Mouse (Mus musculus) limb, embryonic 13.5 days (tissue): ENCODE measurements around the gene Ripor3. TPM values are rescaled to one million over a fixed set of nuclear protein-coding genes. Genes with fewer than 3 reads are reported as not detected.

Experiments used
- ATAC-seq: fragments of 200-750 bp; cut with Nextera tagmentation; 2 replicates; pipeline ENCODE4 v1.8.0; 2017; ENCODE audit warnings: low read depth, moderate number of reproducible peaks, moderate TSS enrichment; ENCODE audit not compliant: low FRiP score
- H3K27ac ChIP-seq: fragments of 300-500 bp; sonication (generic); 2 replicates; pipeline ENCODE4 v1.5.1; 2015; ENCODE audit warnings: inconsistent platforms, mild to moderate bottlenecking, moderate library complexity
- H3K27me3 ChIP-seq: fragments of 300-500 bp; sonication (generic); 2 replicates; pipeline ENCODE4 v1.6.1; 2015; ENCODE audit warnings: mild to moderate bottlenecking, inconsistent platforms
- H3K36me3 ChIP-seq: fragments of 300-500 bp; sonication (generic); 2 replicates; pipeline ENCODE4 v1.6.1; 2015; ENCODE audit warnings: inconsistent platforms, mild to moderate bottlenecking, moderate library complexity
- H3K4me1 ChIP-seq: fragments of 300-500 bp; sonication (generic); 2 replicates; pipeline ENCODE4 v1.6.1; 2015; ENCODE audit warnings: inconsistent platforms
- H3K4me2 ChIP-seq: fragments of 300-500 bp; sonication (generic); replicated peaks from 2 replicates; pipeline ENCODE4 v1.6.1; 2015; ENCODE audit warnings: inconsistent platforms, mild to moderate bottlenecking, moderate library complexity
- H3K4me3 ChIP-seq: fragments of 300-500 bp; sonication (generic); 2 replicates; pipeline ENCODE4 v1.5.1; 2015; ENCODE audit warnings: moderate library complexity, mild to moderate bottlenecking, inconsistent platforms
- H3K9ac ChIP-seq: fragments of 300-500 bp; sonication (generic); 2 replicates; pipeline ENCODE4 v1.6.1; 2015; ENCODE audit warnings: mild to moderate bottlenecking, inconsistent platforms
- H3K9me3 ChIP-seq: fragments of 300-500 bp; sonication (generic); 2 replicates; pipeline ENCODE4 v1.6.1; 2016; ENCODE audit warnings: inconsistent platforms
- WGBS: fragments of 180-500 bp; shearing (Covaris S2); methylation state at CpG from one replicate; pipeline ENCODE4 v1.1.7; 2015; 5-methylcytosine and 5-hydroxymethylcytosine counted together
- polyA plus RNA-seq: library from polyadenylated mRNA; unstranded; fragments of >200 nt; fragmentation: Nextera tagmentation; extraction: Ambion mirVana; gene quantifications from 2 replicates; pipeline ENCODE4 v1.2.1, GENCODE M21; 2015

Gene Ripor3
- polyA plus RNA-seq, 1 experiment from 2014 or later = 2.6 TPM

GRCm38 (mm10) chr2:168046467-168046866, 36.0 kb upstream of the Ripor3 start:
- 74% methylated on average over 4 of the region's 4 CpGs for WGBS
- Histone ChIP-seq H3K9ac (no peak overlapping the region), H3K9me3 (no peaks in the 10 kb centered on the region), H3K27me3 (peaks cover 29% of the 10 kb centered on the region), H3K4me3 (no peak overlapping the region), H3K36me3 (no peaks in the 10 kb centered on the region), H3K4me1 (peaks cover 46% of the 10 kb centered on the region), H3K4me2 (peak overlapping the region; percentile 38; the same call in 1 of the 2 replicates), H3K27ac (peak overlapping the region; percentile 89)
- no peak for ATAC-seq

DNA sequence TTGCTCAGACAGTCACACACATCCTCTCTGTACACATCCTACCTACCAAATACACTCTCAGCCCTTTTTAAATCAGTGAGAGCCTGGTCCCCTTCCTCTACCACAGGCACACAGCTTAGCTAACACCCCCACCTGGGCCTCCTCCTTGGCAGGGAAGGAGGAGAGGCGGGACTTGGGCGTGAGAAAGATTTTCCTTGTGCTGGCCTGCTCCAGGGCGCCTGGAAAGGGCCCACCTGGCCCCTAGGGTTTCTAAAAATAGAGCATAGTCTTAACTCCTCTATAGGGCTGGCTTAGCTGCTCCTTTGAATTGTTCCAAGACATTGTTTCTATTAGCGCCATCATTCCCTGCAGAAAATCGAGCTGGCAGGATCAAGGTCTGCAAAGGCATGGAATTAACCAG, 35.4 kb upstream of the Ripor3 start:
- H3K4me1 ChIP-seq = peaks cover 45% of the 10 kb centered on the region
- H3K4me2 ChIP-seq = peak overlapping the region; percentile 38
- peak; percentile 88 for ATAC-seq

DNA sequence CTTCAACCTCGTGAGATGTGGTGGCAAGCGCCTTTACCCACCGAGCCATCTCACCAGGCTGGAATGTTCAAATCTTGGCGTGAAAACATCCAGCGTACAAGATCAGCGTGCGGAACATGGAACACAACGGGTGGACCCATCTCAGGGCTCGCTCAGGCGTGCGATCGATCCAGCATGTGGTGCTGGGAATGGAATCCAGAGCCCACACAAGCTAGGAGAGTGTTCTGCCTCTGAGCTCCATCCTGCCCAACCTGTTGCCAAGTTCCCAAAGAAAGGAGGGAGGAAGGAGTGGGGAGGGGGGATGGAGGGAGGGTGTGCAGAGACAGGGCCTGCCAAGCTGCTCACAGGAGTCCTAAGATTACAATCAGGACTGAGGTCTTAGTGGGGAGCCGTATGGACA, 34.9 kb upstream of the Ripor3 start:
- peak; percentile 75 for ATAC-seq
- WGBS = 66% methylated on average over 13 of the region's 13 CpGs
- H3K4me1 ChIP-seq = peaks cover 41% of the 10 kb centered on the region
- H3K9ac ChIP-seq = 0 out of 2 replicates have a peak overlapping the region, but pooled peaks have one; percentile 35
- no peaks in the 10 kb centered on the region for H3K9me3 ChIP-seq
- no peak overlapping the region for H3K4me3 ChIP-seq
- H3K4me2 ChIP-seq = peak overlapping the region; percentile 38
- H3K27me3 ChIP-seq = peaks cover 18% of the 10 kb centered on the region
- H3K36me3 ChIP-seq = no peaks in the 10 kb centered on the region
- H3K27ac ChIP-seq = peak overlapping the region; percentile 89

More for the DNA sequence above, 35.4 kb upstream of the Ripor3 start:
- Histone ChIP-seq H3K9ac (peak overlapping the region; percentile 35; the same call in 1 of the 2 replicates), H3K27ac (peak overlapping the region; percentile 89), H3K27me3 (peaks cover 22% of the 10 kb centered on the region), H3K4me3 (no peak overlapping the region), H3K36me3 (no peaks in the 10 kb centered on the region), H3K9me3 (no peaks in the 10 kb centered on the region)
- WGBS = 6% methylated on average over 5 of the region's 5 CpGs

GRCm38 (mm10) chr2:168044681-168045287, 34.4 kb upstream of the Ripor3 start:
- H3K36me3 ChIP-seq = no peaks in the 10 kb centered on the region
- no peak overlapping the region for H3K9ac ChIP-seq
- peaks cover 12% of the 10 kb centered on the region for H3K27me3 ChIP-seq
- H3K27ac ChIP-seq = peak overlapping the region; percentile 89; the same call in 1 of the 2 replicates
- no peak overlapping the region for H3K4me3 ChIP-seq
- peaks cover 35% of the 10 kb centered on the region for H3K4me1 ChIP-seq
- ATAC-seq = no peak
- H3K9me3 ChIP-seq = no peaks in the 10 kb centered on the region
- WGBS = 84% methylated on average over 10 of the region's 10 CpGs
- H3K4me2 ChIP-seq = 0 out of 2 replicates have a peak overlapping the region, but pooled peaks have one; percentile 38

GRCm38 (mm10) chr2:168042019-168042418, 31.6 kb upstream of the Ripor3 start:
- Histone ChIP-seq H3K9me3 (no peaks in the 10 kb centered on the region), H3K4me1 (peaks cover 28% of the 10 kb centered on the region), H3K27me3 (no peaks in the 10 kb centered on the region), H3K27ac (no peak overlapping the region), H3K9ac (no peak overlapping the region), H3K4me2 (no peak overlapping the region), H3K36me3 (no peaks in the 10 kb centered on the region), H3K4me3 (no peak overlapping the region)
- no peak for ATAC-seq
- WGBS = 87% methylated on average over 6 of the region's 6 CpGs

- Histone ChIP-seq H3K9me3 (no peaks in the 10 kb centered on the region), H3K4me2 (no peak overlapping the region), H3K9ac (no peak overlapping the region), H3K27ac (no peak overlapping the region), H3K36me3 (no peaks in the 10 kb centered on the region), H3K27me3 (no peaks in the 10 kb centered on the region), H3K4me3 (no peak overlapping the region), H3K4me1 (peaks cover 23% of the 10 kb centered on the region)
- WGBS = 57% methylated on average over 3 of the region's 3 CpGs
- ATAC-seq = no peak
These were observed 30.3 kb upstream of the Ripor3 start for GRCm38 (mm10) chr2:168040751-168041150.

GRCm38 (mm10) chr2:168037063-168037462, 26.6 kb upstream of the Ripor3 start:
- Histone ChIP-seq H3K27ac (no peak overlapping the region), H3K4me2 (no peak overlapping the region), H3K9ac (peak overlapping the region; percentile 25; the same call in 1 of the 2 replicates), H3K4me3 (no peak overlapping the region), H3K36me3 (no peaks in the 10 kb centered on the region), H3K9me3 (no peaks in the 10 kb centered on the region), H3K27me3 (no peaks in the 10 kb centered on the region), H3K4me1 (peaks cover 7% of the 10 kb centered on the region; the same call in 1 of the 2 replicates)
- WGBS = 27% methylated on average over 3 of the region's 3 CpGs
- no peak for ATAC-seq

- H3K9ac ChIP-seq = no peak overlapping the region
- no peak overlapping the region for H3K27ac ChIP-seq
- 90% methylated on average over 6 of the region's 6 CpGs for WGBS
- no peaks in the 10 kb centered on the region for H3K9me3 ChIP-seq
- no peaks in the 10 kb centered on the region for H3K27me3 ChIP-seq
- H3K36me3 ChIP-seq = no peaks in the 10 kb centered on the region
- peaks cover 7% of the 10 kb centered on the region; the same call in 1 of the 2 replicates for H3K4me1 ChIP-seq
- ATAC-seq = no peak
- H3K4me2 ChIP-seq = no peak overlapping the region
- no peak overlapping the region for H3K4me3 ChIP-seq
These were observed 25.5 kb upstream of the Ripor3 start for GRCm38 (mm10) chr2:168035907-168036306.

- Histone ChIP-seq H3K9ac (no peak overlapping the region), H3K36me3 (no peaks in the 10 kb centered on the region), H3K4me2 (no peak overlapping the region), H3K4me3 (no peak overlapping the region), H3K27me3 (no peaks in the 10 kb centered on the region), H3K4me1 (peaks cover 7% of the 10 kb centered on the region; the same call in 1 of the 2 replicates), H3K9me3 (peaks cover 3% of the 10 kb centered on the region; the same call in 1 of the 2 replicates), H3K27ac (no peak overlapping the region)
- no peak for ATAC-seq
- WGBS = 62% methylated on average over 10 of the region's 10 CpGs
These were observed 23.5 kb upstream of the Ripor3 start for GRCm38 (mm10) chr2:168033905-168034304.

GRCm38 (mm10) chr2:168031842-168032241, 21.4 kb upstream of the Ripor3 start:
- Histone ChIP-seq H3K4me3 (no peak overlapping the region), H3K27me3 (no peaks in the 10 kb centered on the region), H3K4me2 (no peak overlapping the region), H3K27ac (no peak overlapping the region), H3K9me3 (peaks cover 13% of the 10 kb centered on the region), H3K36me3 (no peaks in the 10 kb centered on the region), H3K9ac (no peak overlapping the region), H3K4me1 (peaks cover 2% of the 10 kb centered on the region; the same call in 1 of the 2 replicates)
- no peak for ATAC-seq
- WGBS = 80% methylated on average over 2 of the region's 2 CpGs

DNA sequence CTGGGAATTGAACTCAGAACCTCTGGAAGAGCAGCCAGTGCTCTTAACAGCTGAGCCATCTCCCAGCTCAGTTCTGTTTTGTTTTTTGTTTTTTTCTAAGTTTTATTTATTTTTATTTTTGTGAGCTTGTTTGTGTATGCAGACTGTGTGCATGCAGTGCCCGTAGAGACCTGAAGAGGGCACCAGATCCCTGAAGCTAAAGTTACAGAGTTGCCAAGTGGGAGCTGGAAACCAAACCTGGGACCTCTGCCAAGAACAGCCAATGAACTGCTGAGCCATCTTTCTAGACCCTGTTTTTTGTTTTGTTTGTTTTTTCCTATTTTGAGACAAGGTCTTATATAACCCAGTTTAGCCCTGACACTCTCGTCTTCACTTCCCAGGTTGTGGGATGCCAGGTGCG, 18.0 kb upstream of the Ripor3 start:
- Histone ChIP-seq H3K4me1 (peaks cover 9% of the 10 kb centered on the region), H3K36me3 (no peaks in the 10 kb centered on the region), H3K27me3 (no peaks in the 10 kb centered on the region), H3K27ac (no peak overlapping the region), H3K9me3 (peaks cover 13% of the 10 kb centered on the region), H3K9ac (no peak overlapping the region), H3K4me3 (no peak overlapping the region), H3K4me2 (no peak overlapping the region)
- 97% methylated on average over 3 of the region's 3 CpGs for WGBS
- ATAC-seq = no peak

DNA sequence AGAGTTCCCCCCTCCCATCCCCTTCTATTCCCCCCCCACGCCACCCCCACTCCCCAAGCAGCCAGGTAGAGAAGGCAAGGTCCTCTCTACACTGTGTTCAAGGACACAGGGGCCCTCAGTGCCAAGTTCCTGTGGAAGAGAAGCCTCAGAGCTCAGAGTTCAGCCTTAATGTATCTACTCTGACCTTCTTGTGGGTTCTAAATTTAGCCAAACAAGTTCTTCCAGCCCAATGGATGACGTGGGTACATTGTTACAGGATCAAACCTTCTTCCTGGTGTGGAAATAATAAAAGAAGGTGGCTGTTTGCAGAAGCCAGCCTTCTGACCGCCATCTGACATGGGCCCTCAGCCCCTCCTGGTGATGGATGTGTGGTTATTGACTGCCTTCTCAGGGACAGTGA, 16.0 kb upstream of the Ripor3 start:
- no peak overlapping the region for H3K4me2 ChIP-seq
- no peak overlapping the region for H3K9ac ChIP-seq
- H3K27me3 ChIP-seq = no peaks in the 10 kb centered on the region
- H3K4me3 ChIP-seq = no peak overlapping the region
- H3K9me3 ChIP-seq = peaks cover 13% of the 10 kb centered on the region
- H3K4me1 ChIP-seq = peaks cover 9% of the 10 kb centered on the region
- ATAC-seq = no peak
- H3K27ac ChIP-seq = no peak overlapping the region
- H3K36me3 ChIP-seq = no peaks in the 10 kb centered on the region
- WGBS = 44% methylated on average over 3 of the region's 3 CpGs

- 89% methylated on average over 8 of the region's 8 CpGs for WGBS
- no peak for ATAC-seq
- Histone ChIP-seq H3K36me3 (no peaks in the 10 kb centered on the region), H3K9me3 (peaks cover 13% of the 10 kb centered on the region), H3K9ac (no peak overlapping the region), H3K27ac (peak overlapping the region; percentile 72; the same call in 1 of the 2 replicates), H3K4me3 (no peak overlapping the region), H3K4me1 (peaks cover 9% of the 10 kb centered on the region), H3K27me3 (no peaks in the 10 kb centered on the region), H3K4me2 (no peak overlapping the region)
These were observed 15.5 kb upstream of the Ripor3 start for GRCm38 (mm10) chr2:168025882-168026281.
